Mouse (Mus musculus) forebrain, embryonic 15.5 days (tissue): ENCODE measurements at regions not wholly inside any gene's neighbourhood (a gene's known extent, or its start where the extent isn't known, plus 50 kb on each side); places are given as distances from the start of the nearest gene placed in this dataset.

ENCODE experiments used
- ATAC-seq: fragments of 200-750 bp; cut with Nextera tagmentation; replicated peaks from 2 replicates; pipeline ENCODE4 v1.8.0; 2017; ENCODE audit warnings: mild to moderate bottlenecking, moderate TSS enrichment, moderate library complexity
- H3K27ac ChIP-seq: fragments of 300-500 bp; sonication (generic); replicated peaks from 2 replicates; pipeline ENCODE4 v1.5.1; 2015; ENCODE audit warnings: mild to moderate bottlenecking, inconsistent platforms
- H3K27me3 ChIP-seq: fragments of 300-500 bp; sonication (generic); 2 replicates; pipeline ENCODE4 v1.6.1; 2015; ENCODE audit warnings: inconsistent platforms
- H3K36me3 ChIP-seq: fragments of 300-500 bp; sonication (generic); 2 replicates; pipeline ENCODE4 v1.6.1; 2015; ENCODE audit warnings: mild to moderate bottlenecking, inconsistent platforms
- H3K4me1 ChIP-seq: fragments of 300-500 bp; sonication (generic); 2 replicates; pipeline ENCODE4 v1.6.1; 2015; ENCODE audit warnings: inconsistent platforms
- H3K4me2 ChIP-seq: fragments of 300-500 bp; sonication (generic); replicated peaks from 2 replicates; pipeline ENCODE4 v1.6.1; 2015; ENCODE audit warnings: mild to moderate bottlenecking, inconsistent platforms
- H3K4me3 ChIP-seq: fragments of 300-500 bp; sonication (generic); 2 replicates; pipeline ENCODE4 v1.5.1; 2015; ENCODE audit warnings: mild to moderate bottlenecking, inconsistent platforms
- H3K9ac ChIP-seq: fragments of 300-500 bp; sonication (generic); replicated peaks from 2 replicates; pipeline ENCODE4 v1.6.1; 2015; ENCODE audit warnings: mild to moderate bottlenecking, inconsistent platforms
- H3K9me3 ChIP-seq: fragments of 300-500 bp; sonication (generic); 2 replicates; pipeline ENCODE4 v1.6.1; 2016; ENCODE audit warnings: inconsistent platforms
- WGBS: fragments of 180-500 bp; shearing (Covaris S2); methylation state at CpG from one replicate; pipeline ENCODE4 v1.1.7; 2015; ENCODE audit warnings: mixed read lengths; 5-methylcytosine and 5-hydroxymethylcytosine counted together

GRCm38 (mm10) chr3:118248768-118249167 is 313.2 kb upstream of the Dpyd start:
- H3K9ac ChIP-seq: no peak overlapping the region
- no peaks in the 10 kb centered on the region for H3K36me3 ChIP-seq
- 78% methylated on average over 2 of the region's 2 CpGs for WGBS
- H3K4me2 ChIP-seq: no peak overlapping the region
- H3K27ac ChIP-seq: no peak overlapping the region
- no peaks in the 10 kb centered on the region for H3K4me1 ChIP-seq
- no peak overlapping the region for H3K4me3 ChIP-seq
- H3K27me3 ChIP-seq: no peaks in the 10 kb centered on the region
- ATAC-seq: no peak
- no peaks in the 10 kb centered on the region for H3K9me3 ChIP-seq

- Histone ChIP-seq H3K4me2 (no peak overlapping the region), H3K9me3 (no peaks in the 10 kb centered on the region), H3K4me1 (peaks cover 3% of the 10 kb centered on the region; the same call in 1 of the 2 replicates), H3K4me3 (no peak overlapping the region), H3K27ac (no peak overlapping the region), H3K9ac (no peak overlapping the region), H3K36me3 (no peaks in the 10 kb centered on the region), H3K27me3 (no peaks in the 10 kb centered on the region)
- ATAC-seq: no peak
Observed at GRCm38 (mm10) chr3:118275917-118276316, 286.0 kb upstream of the Dpyd start.

GRCm38 (mm10) chr3:118278274-118278673 is 283.7 kb upstream of the Dpyd start:
- Histone ChIP-seq H3K9ac (no peak overlapping the region), H3K27me3 (no peaks in the 10 kb centered on the region), H3K9me3 (no peaks in the 10 kb centered on the region), H3K36me3 (no peaks in the 10 kb centered on the region), H3K4me1 (peaks cover 3% of the 10 kb centered on the region; the same call in 1 of the 2 replicates), H3K27ac (peak overlapping the region; percentile 51), H3K4me3 (no peak overlapping the region), H3K4me2 (no peak overlapping the region)
- ATAC-seq: peak; percentile 67
- 42% methylated on average over 5 of the region's 5 CpGs for WGBS

GRCm38 (mm10) chr3:118286946-118287345 is 275.0 kb upstream of the Dpyd start:
- ATAC-seq: no peak
- no peak overlapping the region for H3K27ac ChIP-seq

GRCm38 (mm10) chr3:118325111-118325510 is 236.8 kb upstream of the Dpyd start:
- WGBS: 39% methylated on average over 5 of the region's 5 CpGs
- H3K9me3 ChIP-seq: no peaks in the 10 kb centered on the region
- ATAC-seq: peak; percentile 70

More at GRCm38 (mm10) chr3:118286946-118287345, 275.0 kb upstream of the Dpyd start:
- Histone ChIP-seq H3K27me3 (no peaks in the 10 kb centered on the region), H3K36me3 (no peaks in the 10 kb centered on the region), H3K4me2 (no peak overlapping the region), H3K9me3 (no peaks in the 10 kb centered on the region), H3K9ac (no peak overlapping the region), H3K4me3 (no peak overlapping the region), H3K4me1 (peaks cover 4% of the 10 kb centered on the region; the same call in 1 of the 2 replicates)
- 37% methylated on average over 3 of the region's 3 CpGs for WGBS

GRCm38 (mm10) chr3:118328237-118328636 is 233.7 kb upstream of the Dpyd start:
- H3K4me2 ChIP-seq: no peak overlapping the region
- no peak overlapping the region for H3K4me3 ChIP-seq
- no peak for ATAC-seq
- WGBS: 92% methylated on average over 2 of the region's 2 CpGs
- H3K9me3 ChIP-seq: no peaks in the 10 kb centered on the region
- H3K4me1 ChIP-seq: peaks cover 13% of the 10 kb centered on the region
- no peak overlapping the region for H3K27ac ChIP-seq
- no peak overlapping the region for H3K9ac ChIP-seq
- no peaks in the 10 kb centered on the region for H3K27me3 ChIP-seq
- no peaks in the 10 kb centered on the region for H3K36me3 ChIP-seq

More at GRCm38 (mm10) chr3:118325111-118325510, 236.8 kb upstream of the Dpyd start:
- Histone ChIP-seq H3K27me3 (no peaks in the 10 kb centered on the region), H3K27ac (peak overlapping the region; percentile 19; the same call in 1 of the 2 replicates), H3K4me1 (peaks cover 13% of the 10 kb centered on the region), H3K4me3 (no peak overlapping the region), H3K36me3 (no peaks in the 10 kb centered on the region), H3K9ac (no peak overlapping the region), H3K4me2 (no peak overlapping the region)

- Histone ChIP-seq H3K4me2 (no peak overlapping the region), H3K36me3 (no peaks in the 10 kb centered on the region), H3K27me3 (no peaks in the 10 kb centered on the region), H3K27ac (no peak overlapping the region), H3K4me3 (no peak overlapping the region), H3K9ac (no peak overlapping the region), H3K9me3 (no peaks in the 10 kb centered on the region), H3K4me1 (peaks cover 13% of the 10 kb centered on the region)
- WGBS: 90% methylated on average over 5 of the region's 5 CpGs
- no peak for ATAC-seq
Observed at GRCm38 (mm10) chr3:118329132-118329674, 232.7 kb upstream of the Dpyd start.

- Histone ChIP-seq H3K4me1 (no peaks in the 10 kb centered on the region), H3K4me3 (no peak overlapping the region), H3K9ac (no peak overlapping the region), H3K9me3 (no peaks in the 10 kb centered on the region), H3K4me2 (no peak overlapping the region), H3K36me3 (no peaks in the 10 kb centered on the region), H3K27me3 (no peaks in the 10 kb centered on the region), H3K27ac (no peak overlapping the region)
- no peak for ATAC-seq
- 69% methylated on average over 2 of the region's 2 CpGs for WGBS
Observed at GRCm38 (mm10) chr3:118331559-118331958, 230.4 kb upstream of the Dpyd start.

GRCm38 (mm10) chr3:118338716-118339115 is 223.2 kb upstream of the Dpyd start:
- Histone ChIP-seq H3K27ac (no peak overlapping the region), H3K4me3 (no peak overlapping the region), H3K36me3 (no peaks in the 10 kb centered on the region), H3K4me2 (no peak overlapping the region), H3K27me3 (no peaks in the 10 kb centered on the region), H3K9me3 (no peaks in the 10 kb centered on the region), H3K4me1 (no peaks in the 10 kb centered on the region), H3K9ac (no peak overlapping the region)
- no peak for ATAC-seq

- no peak overlapping the region for H3K4me3 ChIP-seq
- 54% methylated on average over 5 of the region's 5 CpGs for WGBS
- no peak overlapping the region for H3K9ac ChIP-seq
- H3K27me3 ChIP-seq: no peaks in the 10 kb centered on the region
- no peak; the same call in 1 of the 2 replicates for ATAC-seq
- peak overlapping the region; percentile 56; the same call in 1 of the 2 replicates for H3K27ac ChIP-seq
- no peaks in the 10 kb centered on the region for H3K9me3 ChIP-seq
- peaks cover 7% of the 10 kb centered on the region; the same call in 1 of the 2 replicates for H3K4me1 ChIP-seq
- H3K4me2 ChIP-seq: no peak overlapping the region
- H3K36me3 ChIP-seq: no peaks in the 10 kb centered on the region
Observed at GRCm38 (mm10) chr3:118361741-118362141, 200.2 kb upstream of the Dpyd start.
